Mouse (Mus musculus): ENCODE results near the gene Epha3.

DNA sequence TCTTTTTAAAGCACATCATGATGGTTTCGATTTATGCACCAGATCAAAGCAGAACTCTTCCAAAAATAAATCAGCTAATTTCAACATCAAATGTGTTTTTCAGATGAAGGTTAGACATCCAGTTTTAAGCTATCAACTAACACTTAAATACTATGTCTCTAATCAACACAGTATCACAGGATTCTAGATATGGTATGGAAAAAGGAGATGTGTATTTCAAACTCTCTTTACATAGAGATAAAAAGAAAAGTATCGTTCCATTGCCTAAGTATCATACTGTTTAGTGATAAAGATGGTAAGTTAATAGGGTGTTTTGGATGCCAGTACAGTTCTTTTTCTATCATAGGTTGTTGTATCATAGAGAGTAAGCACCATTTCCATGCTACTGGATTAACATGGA, 353.9 kb downstream of the Epha3 start:
- no peak for TF ChIP-seq POLR2A (IDR thresholded peaks at IDR 0.05; ENCODE audit: low read depth, low read length)
- no peak for TF ChIP-seq CTCF (IDR thresholded peaks at IDR 0.05; ENCODE audit: extremely low read depth, insufficient read depth, insufficient read length, insufficient replicate concordance)
